Mouse (Mus musculus): ENCODE measurements around the gene Ccr1.
"Not testable (repeated sequence)": the region's sequence is repeated elsewhere in the genome, so short reads cannot be mapped to it uniquely, and the experiment has no call there.

- peak; percentile 68 for TF ChIP-seq CTCF (IDR thresholded peaks at IDR 0.05; ENCODE audit: low read depth)
- not testable (repeated sequence) for TF ChIP-seq EP300 (IDR thresholded peaks at IDR 0.05; ENCODE audit: low read depth)
Measured at GRCm38 (mm10) chr9:123926041-123926440, 42.5 kb downstream of the Ccr1 start.

All from heart, postnatal 0 days (tissue).